Mouse (Mus musculus): ENCODE data around the gene Gprasp1.
A peak's percentile ranks its signal among the peaks of the same experiment; 100 is the strongest.
"Not testable (repeated sequence)": the region's sequence is repeated elsewhere in the genome, so short reads cannot be mapped to it uniquely, and the experiment has no call there.

Gprasp1 gene

GRCm38 (mm10) chrX:135742304-135743055 lies at the start of gene Gprasp1, which contains the start of gene Armcx5:
Gene Gprasp1, plus strand, starts transcription at chrX:135742733.
Gene Armcx5, plus strand, starts transcription at chrX:135742733.
- DNase-seq (ENCODE audit: low spot score): peak; percentile 73

- DNase-seq (ENCODE audit: low spot score): no peak
Observed at GRCm38 (mm10) chrX:135693633-135694032, 48.9 kb upstream of the Gprasp1 start, which contains the start of gene Tcp11x2. Gene Tcp11x2, minus strand, starts transcription at chrX:135693790.

GRCm38 (mm10) chrX:135703111-135703510 lies 39.4 kb upstream of the Gprasp1 start:
- no peak for DNase-seq (ENCODE audit: low spot score)

GRCm38 (mm10) chrX:135704349-135704748 lies 38.2 kb upstream of the Gprasp1 start:
- DNase-seq (ENCODE audit: low spot score): no peak

- no peak for DNase-seq (ENCODE audit: low spot score)
Observed at GRCm38 (mm10) chrX:135712845-135713244, 29.7 kb upstream of the Gprasp1 start.

GRCm38 (mm10) chrX:135725161-135725560 lies 17.4 kb upstream of the Gprasp1 start, which contains the start of gene Tmsb15a:
Gene Tmsb15a, minus strand, starts transcription at chrX:135725261.
- DNase-seq (ENCODE audit: low spot score): no peak

GRCm38 (mm10) chrX:135738730-135739520 lies 3.6 kb upstream of the Gprasp1 start:
- DNase-seq (ENCODE audit: low spot score): no peak

GRCm38 (mm10) chrX:135743056-135743355 lies 473 bp downstream of the Gprasp1 start:
- no peak for DNase-seq (ENCODE audit: low spot score)

GRCm38 (mm10) chrX:135745376-135745775 lies 2.8 kb downstream of the Gprasp1 start:
- not testable (repeated sequence) for DNase-seq (ENCODE audit: low spot score)

- peak; percentile 78 for DNase-seq (ENCODE audit: low spot score)
Observed at GRCm38 (mm10) chrX:135752832-135753231, 10.3 kb downstream of the Gprasp1 start.

GRCm38 (mm10) chrX:135761707-135762106 lies 19.2 kb downstream of the Gprasp1 start:
- no peak for DNase-seq (ENCODE audit: low spot score)

- no peak for DNase-seq (ENCODE audit: low spot score)
Observed at GRCm38 (mm10) chrX:135768043-135768548, 25.6 kb downstream of the Gprasp1 start.

- DNase-seq (ENCODE audit: low spot score): no peak
Observed at GRCm38 (mm10) chrX:135768565-135768964, 26.0 kb downstream of the Gprasp1 start.

GRCm38 (mm10) chrX:135791536-135791935 lies 49.0 kb downstream of the Gprasp1 start:
- DNase-seq (ENCODE audit: low spot score): no peak

- DNase-seq (ENCODE audit: low spot score): no peak
Observed at GRCm38 (mm10) chrX:135792326-135792725, 49.8 kb downstream of the Gprasp1 start.

GRCm38 (mm10) chrX:135795591-135796304 lies 53.2 kb downstream of the Gprasp1 start:
- not testable (repeated sequence) for DNase-seq (ENCODE audit: low spot score)

GRCm38 (mm10) chrX:135796305-135797211 lies 54.0 kb downstream of the Gprasp1 start:
- not testable (repeated sequence) for DNase-seq (ENCODE audit: low spot score)

GRCm38 (mm10) chrX:135797212-135797644 lies 54.7 kb downstream of the Gprasp1 start, which contains the start of gene Bhlhb9:
Gene Bhlhb9, plus strand, starts transcription at chrX:135797594.
- DNase-seq (ENCODE audit: low spot score): not testable (repeated sequence)

GRCm38 (mm10) chrX:135804149-135804548 lies 61.6 kb downstream of the Gprasp1 start:
- DNase-seq (ENCODE audit: low spot score): no peak

- peak; percentile 42 for DNase-seq (ENCODE audit: low spot score)
Observed at GRCm38 (mm10) chrX:135805780-135806179, 63.2 kb downstream of the Gprasp1 start.

GRCm38 (mm10) chrX:135835896-135836295 lies 93.4 kb downstream of the Gprasp1 start:
- DNase-seq (ENCODE audit: low spot score): not testable (repeated sequence)
